Mouse (Mus musculus) stomach, embryonic 14.5 days (tissue): Measurements from ENCODE around the gene Cav1. TPM values are rescaled to one million over a fixed set of nuclear protein-coding genes. Genes with fewer than 3 reads are reported as not detected.

Experiments
- ATAC-seq: fragments of 200-750 bp; cut with Nextera tagmentation; 2 replicates; pipeline ENCODE4 v1.8.0; 2017; ENCODE audit warnings: low read depth, moderate TSS enrichment; ENCODE audit not compliant: insufficient number of reproducible peaks, insufficient read depth, low FRiP score
- H3K27ac ChIP-seq: fragments of 300-500 bp; sonication (generic); 2 replicates; pipeline ENCODE4 v1.5.1; 2014; ENCODE audit warnings: mild to moderate bottlenecking, low read length, moderate library complexity, mixed read lengths
- H3K27me3 ChIP-seq: fragments of 300-500 bp; sonication (generic); 2 replicates; pipeline ENCODE4 v1.6.1; 2014; ENCODE audit warnings: low read length, control low read depth, mixed read lengths; ENCODE audit not compliant: control insufficient read depth, insufficient read depth
- H3K36me3 ChIP-seq: fragments of 300-500 bp; sonication (generic); 2 replicates; pipeline ENCODE4 v1.6.1; 2014; ENCODE audit warnings: mild to moderate bottlenecking, control low read depth, low read length, moderate library complexity, mixed read lengths; ENCODE audit not compliant: control insufficient read depth, insufficient read depth
- H3K4me1 ChIP-seq: fragments of 300-500 bp; sonication (generic); 2 replicates; pipeline ENCODE4 v1.6.1; 2014; ENCODE audit warnings: low read length, control low read depth, mixed read lengths; ENCODE audit not compliant: control insufficient read depth, insufficient read depth
- H3K4me2 ChIP-seq: fragments of 300-500 bp; sonication (generic); replicated peaks from 2 replicates; pipeline ENCODE4 v1.6.1; 2014; ENCODE audit warnings: low read depth, low read length, control low read depth
- H3K4me3 ChIP-seq: fragments of 300-500 bp; sonication (generic); 2 replicates; pipeline ENCODE4 v1.5.1; 2014; ENCODE audit warnings: low read depth, low read length, control low read depth
- H3K9ac ChIP-seq: fragments of 300-500 bp; sonication (generic); replicated peaks from 2 replicates; pipeline ENCODE4 v1.6.1; 2014; ENCODE audit warnings: low read depth, mild to moderate bottlenecking, control low read depth, low read length, moderate library complexity, mixed read lengths
- H3K9me3 ChIP-seq: fragments of 300-500 bp; sonication (generic); 2 replicates; pipeline ENCODE4 v1.6.1; 2016; ENCODE audit warnings: low read depth, low read length, control low read depth; ENCODE audit not compliant: control insufficient read depth
- WGBS: fragments of 180-500 bp; shearing (Covaris S2); extraction: QIAGEN DNeasy Blood & Tissue Kit; methylation state at CpG from one replicate; pipeline ENCODE4 v1.1.7; 2014; 5-methylcytosine and 5-hydroxymethylcytosine counted together
- polyA plus RNA-seq: library from polyadenylated mRNA; unstranded; fragments of >200 nt; fragmentation: Nextera tagmentation; extraction: Ambion mirVana; gene quantifications from 2 replicates; pipeline ENCODE4 v1.2.1, GENCODE M21; 2014

Gene Cav1
- polyA plus RNA-seq: 350 and 378 TPM in 2 replicates

- H3K4me3 ChIP-seq: peak within 1 kb of the TSS; percentile 43
- 0 out of 2 replicates have a peak, but pooled peaks cover 4% of the 10 kb centered on the region for H3K27me3 ChIP-seq
- H3K27ac ChIP-seq: peak within 1 kb of the TSS; percentile 78
- no peaks in the 10 kb centered on the region for H3K4me1 ChIP-seq
- H3K9ac ChIP-seq: peak within 1 kb of the TSS; percentile 46
- H3K9me3 ChIP-seq: no peaks in the 10 kb centered on the region
- WGBS: under 1% methylated on average over 26 of the region's 26 CpGs
- no peaks in the 10 kb centered on the region for H3K36me3 ChIP-seq
- peak within 1 kb of the TSS; percentile 76 for H3K4me2 ChIP-seq
- ATAC-seq: peak; percentile 87
Observed at GRCm38 (mm10) chr6:17305954-17306601, at the start of gene Cav1. Cav1 (plus strand) TSS chr6:17306335.

GRCm38 (mm10) chr6:17258142-17258541 is 48.0 kb upstream of the Cav1 start:
- WGBS: 84% methylated on average over 1 of the region's 1 CpGs
- no peak for ATAC-seq

GRCm38 (mm10) chr6:17258911-17259310 is 47.2 kb upstream of the Cav1 start:
- no peaks in the 10 kb centered on the region for H3K4me1 ChIP-seq
- no peak overlapping the region for H3K27ac ChIP-seq
- H3K4me2 ChIP-seq: no peak overlapping the region
- WGBS: 70% methylated on average over 1 of the region's 1 CpGs
- no peak overlapping the region for H3K9ac ChIP-seq
- no peak overlapping the region for H3K4me3 ChIP-seq
- H3K27me3 ChIP-seq: no peaks in the 10 kb centered on the region
- H3K9me3 ChIP-seq: no peaks in the 10 kb centered on the region
- ATAC-seq: no peak
- H3K36me3 ChIP-seq: no peaks in the 10 kb centered on the region

More at GRCm38 (mm10) chr6:17258142-17258541, 48.0 kb upstream of the Cav1 start:
- Histone ChIP-seq H3K9me3 (no peaks in the 10 kb centered on the region), H3K4me3 (no peak overlapping the region), H3K27me3 (no peaks in the 10 kb centered on the region), H3K9ac (no peak overlapping the region), H3K4me1 (no peaks in the 10 kb centered on the region), H3K4me2 (no peak overlapping the region), H3K27ac (no peak overlapping the region), H3K36me3 (no peaks in the 10 kb centered on the region)

- Histone ChIP-seq H3K9me3 (no peaks in the 10 kb centered on the region), H3K4me1 (peaks cover 6% of the 10 kb centered on the region; the same call in 1 of the 2 replicates), H3K4me3 (no peak overlapping the region), H3K4me2 (no peak overlapping the region), H3K36me3 (no peaks in the 10 kb centered on the region), H3K27me3 (no peaks in the 10 kb centered on the region), H3K27ac (no peak overlapping the region), H3K9ac (no peak overlapping the region)
- 50% methylated on average over 2 of the region's 2 CpGs for WGBS
- ATAC-seq: no peak
Observed at GRCm38 (mm10) chr6:17262786-17263185, 43.3 kb upstream of the Cav1 start.

- ATAC-seq: no peak
- Histone ChIP-seq H3K27me3 (no peaks in the 10 kb centered on the region), H3K36me3 (no peaks in the 10 kb centered on the region), H3K4me2 (no peak overlapping the region), H3K9ac (no peak overlapping the region), H3K9me3 (no peaks in the 10 kb centered on the region), H3K4me3 (no peak overlapping the region), H3K4me1 (peaks cover 6% of the 10 kb centered on the region; the same call in 1 of the 2 replicates), H3K27ac (0 out of 2 replicates have a peak overlapping the region, but pooled peaks have one; percentile 21)
- WGBS: 67% methylated on average over 4 of the region's 4 CpGs
Observed at GRCm38 (mm10) chr6:17265043-17265442, 41.1 kb upstream of the Cav1 start.

GRCm38 (mm10) chr6:17266466-17266865 is 39.7 kb upstream of the Cav1 start:
- H3K9me3 ChIP-seq: no peaks in the 10 kb centered on the region
- H3K4me2 ChIP-seq: no peak overlapping the region
- no peaks in the 10 kb centered on the region for H3K27me3 ChIP-seq
- no peaks in the 10 kb centered on the region for H3K36me3 ChIP-seq
- peaks cover 6% of the 10 kb centered on the region; the same call in 1 of the 2 replicates for H3K4me1 ChIP-seq
- H3K9ac ChIP-seq: no peak overlapping the region
- peak overlapping the region; percentile 68 for H3K27ac ChIP-seq
- H3K4me3 ChIP-seq: no peak overlapping the region
- 47% methylated on average over 3 of the region's 3 CpGs for WGBS
- no peak for ATAC-seq

- Histone ChIP-seq H3K4me2 (no peak overlapping the region), H3K4me3 (no peak overlapping the region), H3K9me3 (no peaks in the 10 kb centered on the region), H3K27ac (no peak overlapping the region), H3K27me3 (no peaks in the 10 kb centered on the region), H3K9ac (no peak overlapping the region), H3K4me1 (peaks cover 10% of the 10 kb centered on the region), H3K36me3 (no peaks in the 10 kb centered on the region)
- WGBS: 85% methylated on average over 3 of the region's 3 CpGs
- ATAC-seq: no peak
Observed at GRCm38 (mm10) chr6:17278366-17278765, 27.8 kb upstream of the Cav1 start.

GRCm38 (mm10) chr6:17280939-17281756 is 25.0 kb upstream of the Cav1 start, which contains the start of gene Cav2:
Cav2 (plus strand) TSS chr6:17281185.
- H3K4me2 ChIP-seq: peak within 1 kb of the TSS; percentile 82
- peak within 1 kb of the TSS; percentile 42 for H3K4me3 ChIP-seq
- 2% methylated on average over 40 of the region's 40 CpGs for WGBS
- peaks cover 10% of the 10 kb centered on the region for H3K4me1 ChIP-seq
- H3K9me3 ChIP-seq: no peaks in the 10 kb centered on the region
- ATAC-seq: peak; percentile 92
- H3K27me3 ChIP-seq: no peaks in the 10 kb centered on the region
- peak within 1 kb of the TSS; percentile 73 for H3K27ac ChIP-seq
- H3K9ac ChIP-seq: peak within 1 kb of the TSS; percentile 49
- no peaks in the 10 kb centered on the region for H3K36me3 ChIP-seq
